Mouse (Mus musculus): Measurements from ENCODE around the gene Srcin1.

- TF ChIP-seq CTCF (IDR thresholded peaks at IDR 0.05; ENCODE audit: low read depth), result no peak
- TF ChIP-seq EP300 (IDR thresholded peaks at IDR 0.05; ENCODE audit: low read depth), result no peak
Observed at GRCm38 (mm10) chr11:97575075-97575474, 911 bp downstream of the Srcin1 start.

Measured in heart, postnatal 0 days (tissue).